16 mouse cellular contexts compared by ENCODE assay signal in the genomic region with DNA sequence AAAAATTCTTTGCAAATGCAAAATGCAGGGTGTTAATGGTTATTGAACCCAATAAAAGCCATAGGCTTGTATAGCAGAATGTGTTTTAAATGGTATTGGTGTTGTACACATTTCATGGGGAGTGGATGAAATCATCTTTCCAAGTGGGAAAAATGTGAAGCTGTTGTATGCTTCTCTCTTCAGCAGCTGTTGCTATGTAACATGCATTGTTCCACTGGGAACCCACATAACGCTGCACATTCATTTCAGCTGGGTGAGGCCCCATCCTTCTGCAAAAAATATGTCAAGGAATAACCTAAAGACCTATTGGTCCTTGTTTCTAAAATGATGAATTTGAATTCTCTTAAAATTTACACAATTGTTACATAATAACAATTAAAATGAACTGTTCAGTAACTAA.
A peak's percentile ranks its signal among the peaks of the same experiment; 100 is the strongest.
DNase-seq lines count a peak whose midpoint lies in the region; ATAC-seq and TF ChIP-seq lines count a peak whose summit lies in the region.
"Had no signal": no experiment of that assay in that cellular context is flagged by ENCODE, and none has a peak within 500 bp of the region (broad histone marks: within the 10 kb centered on the region; RNA-seq: fewer than 3 reads in every experiment).

No protein-coding gene starts in this region.

- no peaks in the 10 kb centered on the region for H3K27me3 ChIP-seq in forebrain, embryonic 14.5 days (replicated peaks; ENCODE audit: control insufficient read depth, insufficient read depth, low read length)
- H3K27me3 ChIP-seq in forebrain, embryonic 12.5 days, result no peaks in the 10 kb centered on the region
- H3K27me3 ChIP-seq in limb, embryonic 14.5 days (ENCODE audit: control insufficient read depth, insufficient read depth, low read length), result no peaks in the 10 kb centered on the region
- H3K27me3 ChIP-seq in limb, embryonic 10.5 days (ENCODE audit: low read depth, poor library complexity, severe bottlenecking), result no peaks in the 10 kb centered on the region
- H3K27me3 ChIP-seq in neural tube, embryonic 14.5 days (ENCODE audit: control insufficient read depth, insufficient read depth, low read length), result no peaks in the 10 kb centered on the region
- H3K27me3 ChIP-seq: embryonic facial prominence, embryonic 12.5 days; forebrain, embryonic 15.5 days had no signal

- whole genome bisulfite sequencing in forebrain, embryonic 14.5 days, result 66% methylated on average over 1 of the region's 1 CpGs
- 43% methylated on average over 1 of the region's 1 CpGs for WGBS in forebrain, embryonic 12.5 days
- WGBS in limb, embryonic 14.5 days, result 65% methylated on average over 1 of the region's 1 CpGs
- 90% methylated on average over 1 of the region's 1 CpGs for WGBS in limb, embryonic 10.5 days
- 45% methylated on average over 1 of the region's 1 CpGs for WGBS in neural tube, embryonic 14.5 days

- TF ChIP-seq POLR2A in limb, embryonic 14.5 days (IDR thresholded peaks at IDR 0.05; ENCODE audit: borderline replicate concordance, extremely low read depth, insufficient read depth, insufficient read length), result no peak

- no peaks in the 10 kb centered on the region for H3K9me3 ChIP-seq in forebrain, embryonic 14.5 days (replicated peaks; ENCODE audit: control insufficient read depth, low read length)
- H3K9me3 ChIP-seq in forebrain, embryonic 12.5 days, result no peaks in the 10 kb centered on the region
- no peaks in the 10 kb centered on the region for H3K9me3 ChIP-seq in limb, embryonic 14.5 days (ENCODE audit: control insufficient read depth, low read length)
- no peaks in the 10 kb centered on the region for H3K9me3 ChIP-seq in limb, embryonic 10.5 days (replicated peaks)
- H3K9me3 ChIP-seq in neural tube, embryonic 14.5 days (ENCODE audit: control insufficient read depth, low read length), result no peaks in the 10 kb centered on the region
- H3K9me3 ChIP-seq: embryonic facial prominence, embryonic 12.5 days; forebrain, embryonic 15.5 days had no signal

- DNase-seq in forebrain, embryonic 14.5 days (ENCODE audit: low spot score), result peak; percentile 7
- no peak for DNase-seq in limb, embryonic 14.5 days (ENCODE audit: low spot score)
- no peak for DNase-seq in limb, embryonic 10.5 days (ENCODE audit: low spot score)
- no peak for DNase-seq in neural tube, embryonic 10.5 days (ENCODE audit: extremely low spot score, low spot score)
- no peak for DNase-seq in heart, postnatal 36 days
- DNase-seq: adrenal gland, postnatal 10 days; cerebellum, adult 11-12 months; cerebellum, adult 9-10 months; cerebellum, postnatal 25 days; gastrocnemius, postnatal 36 days; heart, adult 11 months; heart, postnatal 10 days had no signal

- no peak overlapping the region for H3K4me2 ChIP-seq in forebrain, embryonic 14.5 days (ENCODE audit: low read length)
- H3K4me2 ChIP-seq in forebrain, embryonic 12.5 days, result no peak overlapping the region
- H3K4me2 ChIP-seq in limb, embryonic 14.5 days (replicated peaks; ENCODE audit: low read depth, low read length, severe bottlenecking), result no peak overlapping the region
- no peak overlapping the region for H3K4me2 ChIP-seq in neural tube, embryonic 14.5 days (ENCODE audit: low read depth, low read length)
- H3K4me2 ChIP-seq: embryonic facial prominence, embryonic 12.5 days; forebrain, embryonic 15.5 days had no signal

- H3K9ac ChIP-seq in forebrain, embryonic 14.5 days (ENCODE audit: low read length), result no peak overlapping the region
- no peak overlapping the region for H3K9ac ChIP-seq in forebrain, embryonic 12.5 days
- H3K9ac ChIP-seq in limb, embryonic 14.5 days (ENCODE audit: low read depth, low read length, severe bottlenecking), result no peak overlapping the region
- H3K9ac ChIP-seq in neural tube, embryonic 14.5 days (replicated peaks; ENCODE audit: low read depth, low read length), result no peak overlapping the region
- H3K9ac ChIP-seq: embryonic facial prominence, embryonic 12.5 days; forebrain, embryonic 15.5 days had no signal

- H3K36me3 ChIP-seq in forebrain, embryonic 14.5 days (ENCODE audit: control insufficient read depth, insufficient read depth, low read length), result no peaks in the 10 kb centered on the region
- no peaks in the 10 kb centered on the region for H3K36me3 ChIP-seq in forebrain, embryonic 12.5 days (replicated peaks)
- no peaks in the 10 kb centered on the region for H3K36me3 ChIP-seq in limb, embryonic 14.5 days (ENCODE audit: control insufficient read depth, insufficient read depth, low read length)
- no peaks in the 10 kb centered on the region for H3K36me3 ChIP-seq in limb, embryonic 10.5 days
- H3K36me3 ChIP-seq in neural tube, embryonic 14.5 days (ENCODE audit: control insufficient read depth, insufficient read depth, low read length), result no peaks in the 10 kb centered on the region
- H3K36me3 ChIP-seq: embryonic facial prominence, embryonic 12.5 days; forebrain, embryonic 15.5 days had no signal

- no peak overlapping the region for H3K27ac ChIP-seq in forebrain, embryonic 14.5 days (ENCODE audit: low read depth, low read length)
- H3K27ac ChIP-seq in forebrain, embryonic 12.5 days, result no peak overlapping the region
- H3K27ac ChIP-seq in limb, embryonic 14.5 days (replicated peaks; ENCODE audit: low read depth, low read length), result no peak overlapping the region
- no peak overlapping the region for H3K27ac ChIP-seq in limb, embryonic 10.5 days
- H3K27ac ChIP-seq in neural tube, embryonic 14.5 days (ENCODE audit: low read depth, low read length), result no peak overlapping the region
- H3K27ac ChIP-seq: embryonic facial prominence, embryonic 12.5 days; forebrain, embryonic 15.5 days had no signal

- no peak for ATAC-seq in forebrain, embryonic 14.5 days
- no peak for ATAC-seq in forebrain, embryonic 12.5 days (ENCODE audit: low FRiP score)
- peak; percentile 62; the same call in 1 of the 2 replicates for ATAC-seq in limb, embryonic 14.5 days (ENCODE audit: low FRiP score, low read depth)
- peak; percentile 46; the same call in 1 of the 2 replicates for ATAC-seq in neural tube, embryonic 14.5 days (ENCODE audit: low read depth)
- ATAC-seq: forebrain, embryonic 15.5 days had no signal

- intact Hi-C loops in heart, postnatal 36 days (cut with DNase I), result no loop called here

- no peak overlapping the region for H3K4me3 ChIP-seq in forebrain, embryonic 14.5 days (ENCODE audit: low read depth, low read length)
- H3K4me3 ChIP-seq in forebrain, embryonic 12.5 days (replicated peaks), result no peak overlapping the region
- H3K4me3 ChIP-seq in limb, embryonic 14.5 days (replicated peaks; ENCODE audit: low read length), result no peak overlapping the region
- H3K4me3 ChIP-seq in limb, embryonic 10.5 days, result no peak overlapping the region
- no peak overlapping the region for H3K4me3 ChIP-seq in neural tube, embryonic 14.5 days (ENCODE audit: low read depth, low read length)
- H3K4me3 ChIP-seq: embryonic facial prominence, embryonic 12.5 days; forebrain, embryonic 15.5 days had no signal

- no peaks in the 10 kb centered on the region for H3K4me1 ChIP-seq in forebrain, embryonic 14.5 days (ENCODE audit: control insufficient read depth, insufficient read depth, low read length)
- H3K4me1 ChIP-seq in forebrain, embryonic 12.5 days, result peaks cover 4% of the 10 kb centered on the region
- H3K4me1 ChIP-seq in limb, embryonic 14.5 days (ENCODE audit: control insufficient read depth, insufficient read depth, low read length), result no peaks in the 10 kb centered on the region
- H3K4me1 ChIP-seq in limb, embryonic 10.5 days, result no peaks in the 10 kb centered on the region
- H3K4me1 ChIP-seq in neural tube, embryonic 14.5 days (ENCODE audit: control insufficient read depth, insufficient read depth, low read length), result no peaks in the 10 kb centered on the region
- H3K4me1 ChIP-seq: embryonic facial prominence, embryonic 12.5 days; forebrain, embryonic 15.5 days had no signal

Comparison
In these comparisons a context has a peak if more than half of its experiments do, and no peak if none do; other contexts are left out.
1. ATAC-seq: peak in limb, embryonic 14.5 days (single experiment) and neural tube, embryonic 14.5 days (single experiment); none in forebrain, embryonic 14.5 days (single experiment) and forebrain, embryonic 12.5 days (single experiment).